Mouse (Mus musculus) E14TG2a.4 (cell line): ENCODE measurements around the gene Dusp1.

Experiments used
- CTCF ChIP-seq: conservative IDR thresholded peaks from 2 replicates; pipeline ENCODE4 v1.5.1; 2014; ENCODE audit warnings: low read length
- NANOG ChIP-seq: IDR thresholded peaks from 2 replicates; pipeline ENCODE4 v1.6.1; 2014; ENCODE audit warnings: borderline replicate concordance, low read length, mixed read lengths
- POU5F1 ChIP-seq: IDR thresholded peaks from 2 replicates; pipeline ENCODE4 v1.6.1; 2014; ENCODE audit warnings: low read length, borderline replicate concordance

GRCm38 (mm10) chr17:26510146-26511045 lies 51.5 kb downstream of the Dusp1 start:
- TF ChIP-seq CTCF (no peak), POU5F1 (no peak), NANOG (no peak)
